Mouse (Mus musculus): Measurements from ENCODE around the gene Il9r.

DNA sequence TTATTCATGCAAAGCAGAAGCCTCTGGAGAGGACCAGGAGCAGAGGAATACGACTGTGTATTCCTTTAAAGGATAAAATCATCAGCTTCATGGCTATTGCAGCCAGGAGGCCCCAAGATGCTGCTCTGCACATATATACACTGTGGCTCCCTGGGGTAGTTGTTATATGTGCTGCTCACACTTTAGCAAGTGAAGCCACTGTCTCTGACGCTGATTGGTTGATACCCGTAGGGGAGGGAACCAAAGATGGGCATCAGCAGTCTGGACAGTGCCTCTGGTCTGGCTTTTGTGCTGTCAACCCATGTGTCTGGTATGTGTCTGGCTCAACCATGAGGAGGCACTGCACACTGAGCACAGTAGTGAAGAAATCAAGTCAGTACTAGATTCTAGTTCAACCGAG is 33.4 kb downstream of the Il9r start:
- TF ChIP-seq GATA1 (IDR thresholded peaks at IDR 0.05; ENCODE audit: borderline replicate concordance, low read length) (no peak), FLI1 (IDR thresholded peaks at IDR 0.05; ENCODE audit: low read length) (no peak)
